Mouse (Mus musculus): ENCODE results near the gene Pnpo. TPM values are rescaled to one million over a fixed set of nuclear protein-coding genes. Genes with fewer than 3 reads are reported as not detected.
A peak's percentile ranks its signal among the peaks of the same experiment; 100 is the strongest.

Pnpo gene
- total RNA-seq (2014; rRNA removed) (26.9 and 28.6 TPM in 2 replicates), polyA plus RNA-seq (2015; fragmentation: Nextera tagmentation; extraction: Ambion mirVana) (36.8 and 37.4 TPM in 2 replicates)

DNA sequence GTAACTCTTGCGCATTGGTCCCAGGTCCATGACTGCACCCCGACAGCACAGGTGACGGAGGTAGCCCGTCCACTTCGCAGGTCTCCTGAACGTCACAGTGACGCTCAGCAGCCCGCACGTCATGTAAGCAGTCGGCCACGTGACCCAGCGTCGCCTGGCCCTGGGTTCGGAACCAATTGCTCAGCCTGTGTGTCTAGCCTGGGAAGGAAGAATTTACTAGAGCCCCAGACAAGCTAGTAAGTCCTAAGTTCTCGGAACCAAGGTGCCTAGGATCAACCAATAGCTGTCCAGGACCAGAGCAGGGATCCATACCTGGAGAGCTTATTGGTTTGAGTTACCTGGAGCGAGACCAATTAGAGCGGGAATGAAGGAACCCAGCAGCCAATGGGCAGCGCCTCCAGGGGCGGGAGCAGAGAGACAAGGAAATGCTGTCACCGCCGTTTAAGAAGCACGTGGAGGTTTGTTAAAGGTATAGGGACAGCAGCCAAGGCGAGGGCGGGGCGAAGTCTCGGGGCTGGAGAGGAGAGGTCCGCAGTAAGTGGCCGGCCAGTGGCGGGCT lies at the start of gene Pnpo:
TSS of gene Pnpo (minus strand) at position 241 of the 559 bp plus-strand sequence.
- under 1% methylated on average over 29 of the region's 29 CpGs for WGBS
- H3K27me3 ChIP-seq (ENCODE audit: insufficient read depth, low read length), result no peaks in the 10 kb centered on the region
- peak within 1 kb of the TSS; percentile 47 for H3K4me3 ChIP-seq (ENCODE audit: low read depth, low read length)
- peak within 1 kb of the TSS; percentile 52; the same call in 1 of the 2 replicates for H3K27ac ChIP-seq (ENCODE audit: low read depth, low read length)
- no peak for TF ChIP-seq CTCF (IDR thresholded peaks at IDR 0.05)
- peak within 1 kb of the TSS; percentile 66 for H3K4me2 ChIP-seq (ENCODE audit: low read depth, low read length, poor library complexity, severe bottlenecking)
- H3K9me3 ChIP-seq (ENCODE audit: low read length), result no peaks in the 10 kb centered on the region
- DNase-seq (ENCODE audit: low spot score) (peak; percentile 98), ATAC-seq (ENCODE audit: low FRiP score) (peak; percentile 97)
- peak within 1 kb of the TSS; percentile 57 for H3K9ac ChIP-seq (replicated peaks; ENCODE audit: low read length, poor library complexity, severe bottlenecking)
- peaks cover 14% of the 10 kb centered on the region for H3K36me3 ChIP-seq (ENCODE audit: insufficient read depth, low read length)
- H3K4me1 ChIP-seq (ENCODE audit: insufficient read depth, low read length), result no peaks in the 10 kb centered on the region

- H3K36me3 ChIP-seq (ENCODE audit: insufficient read depth, low read length), result no peaks in the 10 kb centered on the region
- no peak overlapping the region for H3K27ac ChIP-seq (ENCODE audit: low read depth, low read length)
- DNase-seq (ENCODE audit: low spot score), result no peak
- 0 out of 2 replicates have a peak overlapping the region, but pooled peaks have one; percentile 3 for H3K9ac ChIP-seq (replicated peaks; ENCODE audit: low read length, poor library complexity, severe bottlenecking)
- H3K27me3 ChIP-seq (ENCODE audit: insufficient read depth, low read length), result no peaks in the 10 kb centered on the region
- H3K4me2 ChIP-seq (ENCODE audit: low read depth, low read length, poor library complexity, severe bottlenecking), result no peak overlapping the region
- no peaks in the 10 kb centered on the region for H3K9me3 ChIP-seq (ENCODE audit: low read length)
- no peak for TF ChIP-seq CTCF (IDR thresholded peaks at IDR 0.05)
- H3K4me3 ChIP-seq (ENCODE audit: low read depth, low read length), result no peak overlapping the region
- no peak for ATAC-seq (ENCODE audit: low FRiP score)
- peaks cover 8% of the 10 kb centered on the region; the same call in 1 of the 2 replicates for H3K4me1 ChIP-seq (ENCODE audit: insufficient read depth, low read length)
- 57% methylated on average over 8 of the region's 8 CpGs for WGBS
Observed at GRCm38 (mm10) chr11:96992722-96993311, 49.0 kb upstream of the Pnpo start.

DNA sequence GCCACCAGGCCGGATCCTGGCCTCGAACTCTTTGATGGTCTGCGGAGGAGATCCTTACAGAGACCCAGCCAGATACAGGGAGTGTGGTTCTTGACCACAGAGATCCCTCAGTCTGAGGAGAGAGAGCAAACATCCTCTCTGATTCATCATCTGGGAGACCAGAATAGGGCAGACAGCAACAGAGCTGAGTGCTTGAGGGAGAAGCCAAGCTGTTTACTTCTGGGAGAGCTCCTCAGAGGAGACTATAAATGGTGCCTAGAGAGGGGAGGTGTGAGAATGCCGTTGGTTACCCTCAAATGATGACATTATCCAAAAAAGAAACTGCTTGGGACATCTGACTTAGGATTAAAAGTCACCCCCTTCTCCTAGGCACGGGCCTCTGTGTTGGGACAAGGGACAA lies 47.7 kb upstream of the Pnpo start:
- Histone ChIP-seq H3K4me1 (ENCODE audit: insufficient read depth, low read length) (no peaks in the 10 kb centered on the region), H3K9me3 (ENCODE audit: low read length) (no peaks in the 10 kb centered on the region), H3K36me3 (ENCODE audit: insufficient read depth, low read length) (no peaks in the 10 kb centered on the region), H3K27me3 (ENCODE audit: insufficient read depth, low read length) (no peaks in the 10 kb centered on the region), H3K4me3 (ENCODE audit: low read depth, low read length) (no peak overlapping the region), H3K27ac (ENCODE audit: low read depth, low read length) (no peak overlapping the region), H3K9ac (replicated peaks; ENCODE audit: low read length, poor library complexity, severe bottlenecking) (no peak overlapping the region), H3K4me2 (ENCODE audit: low read depth, low read length, poor library complexity, severe bottlenecking) (no peak overlapping the region)
- no peak for TF ChIP-seq CTCF (IDR thresholded peaks at IDR 0.05)
- no peak for DNase-seq (ENCODE audit: low spot score)
- no peak for ATAC-seq (ENCODE audit: low FRiP score)
- 74% methylated on average over 5 of the region's 5 CpGs for WGBS

DNA sequence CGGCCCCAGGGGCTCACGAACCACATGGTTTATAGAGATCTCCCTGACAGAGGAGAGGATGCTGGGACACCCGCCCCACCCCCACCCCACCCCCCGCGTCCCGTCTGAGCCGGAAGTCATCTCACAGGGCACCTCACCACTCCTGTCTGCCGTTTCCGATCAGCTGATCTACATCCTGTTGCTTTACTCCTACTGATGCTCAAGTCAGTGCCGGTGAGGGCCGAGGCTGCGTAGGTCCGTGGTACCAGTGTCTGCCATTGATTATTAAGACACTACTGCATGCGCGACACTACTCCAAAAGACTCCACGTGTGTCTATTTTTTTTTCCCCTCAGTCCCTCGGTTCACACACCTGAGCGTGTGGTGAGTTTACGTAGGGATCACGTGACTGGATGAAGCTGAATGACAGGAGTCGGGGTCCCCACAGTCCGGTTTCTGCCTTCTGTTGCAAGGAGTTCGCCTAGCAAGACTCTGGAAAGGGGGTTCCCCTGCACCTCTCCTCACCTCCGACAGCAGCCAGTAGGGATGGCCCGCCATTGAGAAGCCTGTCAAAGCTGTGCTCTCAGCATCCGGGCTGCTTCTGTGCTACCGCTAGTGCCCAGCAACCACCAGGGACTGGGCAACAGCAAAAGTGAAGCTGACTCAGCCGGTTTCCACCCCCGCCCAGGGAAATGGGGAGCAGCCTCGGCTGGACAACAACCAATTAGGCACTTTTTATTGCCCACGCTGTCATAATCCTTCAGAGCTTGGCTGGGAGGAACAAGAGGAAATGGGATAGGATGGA lies 44.3 kb upstream of the Pnpo start:
- whole genome bisulfite sequencing, result 5% methylated on average over 31 of the region's 31 CpGs
- Histone ChIP-seq H3K4me3 (ENCODE audit: low read depth, low read length) (peak overlapping the region; percentile 36), H3K27me3 (ENCODE audit: insufficient read depth, low read length) (0 out of 2 replicates have a peak, but pooled peaks cover 3% of the 10 kb centered on the region), H3K4me2 (ENCODE audit: low read depth, low read length, poor library complexity, severe bottlenecking) (peak overlapping the region; percentile 61), H3K27ac (ENCODE audit: low read depth, low read length) (peak overlapping the region; percentile 55; the same call in 1 of the 2 replicates), H3K9me3 (ENCODE audit: low read length) (no peaks in the 10 kb centered on the region), H3K9ac (replicated peaks; ENCODE audit: low read length, poor library complexity, severe bottlenecking) (peak overlapping the region; percentile 55), H3K36me3 (ENCODE audit: insufficient read depth, low read length) (no peaks in the 10 kb centered on the region), H3K4me1 (ENCODE audit: insufficient read depth, low read length) (no peaks in the 10 kb centered on the region)
- ATAC-seq (ENCODE audit: low FRiP score), result peak; percentile 75
- TF ChIP-seq CTCF (IDR thresholded peaks at IDR 0.05), result no peak
- DNase-seq (ENCODE audit: low spot score), result peak; percentile 42

DNA sequence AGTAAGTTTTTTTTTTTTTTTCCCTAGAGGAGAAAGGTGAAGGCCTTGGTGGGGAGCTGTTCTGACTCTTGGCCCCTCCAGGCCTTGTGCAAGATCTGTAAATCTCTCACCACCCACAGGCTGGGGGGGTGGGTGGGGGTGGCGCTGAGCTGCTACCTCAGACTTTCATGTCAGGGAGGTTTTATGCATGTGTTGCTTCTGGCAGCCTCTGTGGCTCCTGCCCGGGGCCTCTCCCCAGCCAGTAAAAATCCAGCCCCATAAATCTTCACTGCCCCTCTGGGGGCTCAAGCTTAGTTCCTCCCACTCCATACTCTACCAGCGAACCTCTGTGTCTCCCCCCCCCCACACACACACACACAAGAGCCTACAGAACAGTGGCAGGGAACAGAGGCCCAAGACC lies 42.7 kb upstream of the Pnpo start:
- Histone ChIP-seq H3K9ac (replicated peaks; ENCODE audit: low read length, poor library complexity, severe bottlenecking) (no peak overlapping the region), H3K27me3 (ENCODE audit: insufficient read depth, low read length) (0 out of 2 replicates have a peak, but pooled peaks cover 3% of the 10 kb centered on the region), H3K4me1 (ENCODE audit: insufficient read depth, low read length) (no peaks in the 10 kb centered on the region; the same call in 1 of the 2 replicates), H3K27ac (ENCODE audit: low read depth, low read length) (no peak overlapping the region), H3K36me3 (ENCODE audit: insufficient read depth, low read length) (no peaks in the 10 kb centered on the region), H3K9me3 (ENCODE audit: low read length) (no peaks in the 10 kb centered on the region), H3K4me2 (ENCODE audit: low read depth, low read length, poor library complexity, severe bottlenecking) (no peak overlapping the region), H3K4me3 (ENCODE audit: low read depth, low read length) (no peak overlapping the region)
- ATAC-seq (ENCODE audit: low FRiP score), result no peak
- no peak for DNase-seq (ENCODE audit: low spot score)
- no peak for TF ChIP-seq CTCF (IDR thresholded peaks at IDR 0.05)
- WGBS, result 43% methylated on average over 3 of the region's 3 CpGs

Measured in midbrain, postnatal 0 days (tissue).